Mouse (Mus musculus) left cerebral cortex, postnatal 25 days (tissue): ENCODE measurements at regions not wholly inside any gene's neighbourhood (a gene's known extent, or its start where the extent isn't known, plus 50 kb on each side); places are given as distances from the start of the nearest gene placed in this dataset.

Experiments
- microRNA-seq, 2 experiments: library from miRNA; unstranded; fragments of <30 nt; microRNA quantifications; one replicate each; pipeline ENCODE4 v1.2.0; 2022

Small RNA genes in the stretch of these regions (microRNA-seq; reads per million reads assigned to microRNA genes)
- gene Mir3089: 0 reads per million in 2 experiments
